Mouse (Mus musculus) Muller cell, postnatal 12 days (primary cell): ENCODE measurements at regions not wholly inside any gene's neighbourhood (a gene's known extent, or its start where the extent isn't known, plus 50 kb on each side); places are given as distances from the start of the nearest gene placed in this dataset.
"Not testable (repeated sequence)": the region's sequence is repeated elsewhere in the genome, so short reads cannot be mapped to it uniquely, and the experiment has no call there.

ENCODE experiments used
- DNase-seq: peaks from one replicate; pipeline ENCODE4 v3.0.0-alpha.2; 2015; ENCODE audit errors: inconsistent ontology term

- no peak for DNase-seq
These were observed 52.4 kb upstream of the Plxna2 start for GRCm38 (mm10) chr1:194565574-194565973.

- DNase-seq: no peak
These were observed 54.1 kb upstream of the Plxna2 start for GRCm38 (mm10) chr1:194563946-194564345.

GRCm38 (mm10) chr1:194561098-194561497 is 56.9 kb upstream of the Plxna2 start:
- DNase-seq: no peak

GRCm38 (mm10) chr1:194548661-194549060 is 69.4 kb upstream of the Plxna2 start:
- DNase-seq: no peak

- no peak for DNase-seq
These were observed 69.8 kb upstream of the Plxna2 start for GRCm38 (mm10) chr1:194548243-194548642.

- DNase-seq: no peak
These were observed 77.1 kb upstream of the Plxna2 start for GRCm38 (mm10) chr1:194540923-194541322.

- no peak for DNase-seq
These were observed 90.5 kb upstream of the Plxna2 start for GRCm38 (mm10) chr1:194527342-194528165.

GRCm38 (mm10) chr1:194524976-194525375 is 93.0 kb upstream of the Plxna2 start:
- DNase-seq: no peak

- no peak for DNase-seq
These were observed 96.8 kb upstream of the Plxna2 start for GRCm38 (mm10) chr1:194521216-194521615.

GRCm38 (mm10) chr1:194519509-194520220 is 98.4 kb upstream of the Plxna2 start:
- no peak for DNase-seq

- DNase-seq: no peak
These were observed 101.9 kb upstream of the Plxna2 start for GRCm38 (mm10) chr1:194516136-194516535.

GRCm38 (mm10) chr1:194508314-194508713 is 109.7 kb upstream of the Plxna2 start:
- no peak for DNase-seq

- no peak for DNase-seq
These were observed 112.2 kb upstream of the Plxna2 start for GRCm38 (mm10) chr1:194505826-194506225.

GRCm38 (mm10) chr1:194504207-194504606 is 113.8 kb upstream of the Plxna2 start:
- no peak for DNase-seq

GRCm38 (mm10) chr1:194503517-194503916 is 114.5 kb upstream of the Plxna2 start:
- no peak for DNase-seq

- DNase-seq: no peak
These were observed 121.6 kb upstream of the Plxna2 start for GRCm38 (mm10) chr1:194496424-194496823.

GRCm38 (mm10) chr1:194491111-194491510 is 126.9 kb upstream of the Plxna2 start:
- no peak for DNase-seq

GRCm38 (mm10) chr1:194488126-194488525 is 129.9 kb upstream of the Plxna2 start:
- no peak for DNase-seq

GRCm38 (mm10) chr1:194482717-194483059 is 135.3 kb upstream of the Plxna2 start:
- no peak for DNase-seq

GRCm38 (mm10) chr1:194482001-194482716 is 135.9 kb upstream of the Plxna2 start:
- peak; percentile 16 for DNase-seq

GRCm38 (mm10) chr1:194471281-194471680 is 146.7 kb upstream of the Plxna2 start:
- not testable (repeated sequence) for DNase-seq

GRCm38 (mm10) chr1:194452480-194452879 is 165.5 kb upstream of the Plxna2 start:
- DNase-seq: no peak
